Mouse (Mus musculus): ENCODE data around the gene Fry. TPM values are rescaled to one million over a fixed set of nuclear protein-coding genes. Genes with fewer than 3 reads are reported as not detected.
A peak's percentile ranks its signal among the peaks of the same experiment; 100 is the strongest.

The Fry gene
- polyA plus RNA-seq, 1 experiment: 28.4 TPM

DNA sequence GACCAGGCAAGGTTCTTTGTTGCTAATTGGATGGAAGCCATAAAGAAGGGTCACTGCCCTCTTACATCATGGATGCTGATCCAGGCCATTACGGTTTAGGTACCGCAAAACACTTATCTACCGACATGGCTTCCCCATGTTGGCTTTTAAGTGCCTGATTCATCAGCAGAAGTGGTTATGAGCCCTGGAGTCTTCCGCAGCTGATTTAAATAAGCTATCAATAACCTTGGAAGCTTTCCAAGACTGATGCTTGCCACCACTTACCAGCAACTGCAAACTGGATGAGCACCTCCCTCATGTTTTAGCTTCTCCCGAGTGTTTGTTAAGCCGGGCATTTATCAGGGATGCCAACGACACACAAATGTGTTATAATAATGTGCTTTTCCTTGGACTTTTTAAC lies 12.7 kb downstream of the Fry start:
- Histone ChIP-seq H3K4me3 (ENCODE audit: low read depth, low read length) (no peak overlapping the region), H3K4me1 (ENCODE audit: control insufficient read depth, insufficient read depth, low read length) (no peaks in the 10 kb centered on the region), H3K9ac (ENCODE audit: low read depth, poor library complexity, severe bottlenecking) (no peak overlapping the region), H3K27me3 (ENCODE audit: control insufficient read depth, insufficient read depth, low read length, poor library complexity, severe bottlenecking) (no peaks in the 10 kb centered on the region), H3K9me3 (replicated peaks; ENCODE audit: control insufficient read depth, insufficient read depth, low read length, poor library complexity, severe bottlenecking) (no peaks in the 10 kb centered on the region), H3K36me3 (ENCODE audit: control insufficient read depth, insufficient read depth, low read length, poor library complexity, severe bottlenecking) (no peaks in the 10 kb centered on the region), H3K27ac (ENCODE audit: insufficient read depth, low read length) (no peak overlapping the region)
- TF ChIP-seq CTCF (IDR thresholded peaks at IDR 0.05; ENCODE audit: low read depth, low read length): no peak
- TF ChIP-seq EP300 (IDR thresholded peaks at IDR 0.05; ENCODE audit: insufficient read depth, low read depth, low read length): no peak
- TF ChIP-seq POLR2A (IDR thresholded peaks at IDR 0.05; ENCODE audit: insufficient read depth, low read length): no peak

DNA sequence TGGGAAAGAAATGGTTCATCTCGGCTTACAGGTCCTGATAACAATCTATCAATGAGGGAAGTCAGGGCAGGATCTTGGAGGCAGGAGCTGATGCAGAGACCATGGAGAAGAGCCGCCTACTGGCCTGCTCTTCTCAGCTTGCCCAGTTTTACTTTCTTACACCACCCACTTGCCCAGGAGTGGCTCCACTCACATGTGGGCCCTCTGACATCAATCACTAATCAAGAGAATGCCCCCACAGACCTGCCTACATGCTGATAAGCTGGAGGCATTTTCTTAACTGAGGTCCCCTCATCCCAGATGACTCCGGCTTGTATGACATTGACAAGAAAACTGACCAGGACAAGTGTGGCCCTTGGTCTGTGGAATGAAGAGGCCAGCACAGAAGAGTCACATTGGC lies 16.2 kb downstream of the Fry start:
- no peaks in the 10 kb centered on the region for H3K9me3 ChIP-seq (replicated peaks; ENCODE audit: control insufficient read depth, insufficient read depth, low read length, poor library complexity, severe bottlenecking)
- H3K36me3 ChIP-seq (ENCODE audit: control insufficient read depth, insufficient read depth, low read length, poor library complexity, severe bottlenecking): no peaks in the 10 kb centered on the region
- H3K4me3 ChIP-seq (ENCODE audit: low read depth, low read length): no peak overlapping the region
- H3K9ac ChIP-seq (ENCODE audit: low read depth, poor library complexity, severe bottlenecking): no peak overlapping the region
- no peaks in the 10 kb centered on the region for H3K4me1 ChIP-seq (ENCODE audit: control insufficient read depth, insufficient read depth, low read length)
- no peaks in the 10 kb centered on the region for H3K27me3 ChIP-seq (ENCODE audit: control insufficient read depth, insufficient read depth, low read length, poor library complexity, severe bottlenecking)
- no peak for TF ChIP-seq EP300 (IDR thresholded peaks at IDR 0.05; ENCODE audit: insufficient read depth, low read depth, low read length)
- no peak for TF ChIP-seq POLR2A (IDR thresholded peaks at IDR 0.05; ENCODE audit: insufficient read depth, low read length)
- TF ChIP-seq CTCF (IDR thresholded peaks at IDR 0.05; ENCODE audit: low read depth, low read length): no peak
- H3K27ac ChIP-seq (ENCODE audit: insufficient read depth, low read length): no peak overlapping the region

DNA sequence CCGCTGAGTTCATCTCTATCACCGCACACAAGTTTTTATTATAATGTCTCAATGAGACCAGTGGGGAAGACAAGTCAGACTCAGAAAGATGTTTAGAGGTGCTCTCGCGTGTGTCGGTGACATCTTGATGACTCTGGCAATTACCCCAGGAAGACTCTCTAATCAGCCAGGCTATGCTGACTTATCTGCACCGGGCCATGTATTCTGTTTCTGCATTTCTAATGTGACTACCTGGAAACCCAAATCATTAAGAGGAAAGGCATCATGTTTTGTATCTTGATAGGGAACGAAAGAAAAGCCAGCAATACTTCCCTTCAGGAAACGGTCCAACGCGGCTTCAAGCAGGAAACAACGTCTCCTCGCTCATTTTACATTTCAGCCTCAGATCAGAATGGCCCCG lies 17.1 kb downstream of the Fry start:
- no peak overlapping the region for H3K4me3 ChIP-seq (ENCODE audit: low read depth, low read length)
- H3K4me1 ChIP-seq (ENCODE audit: control insufficient read depth, insufficient read depth, low read length): no peaks in the 10 kb centered on the region
- no peak overlapping the region for H3K9ac ChIP-seq (ENCODE audit: low read depth, poor library complexity, severe bottlenecking)
- H3K36me3 ChIP-seq (ENCODE audit: control insufficient read depth, insufficient read depth, low read length, poor library complexity, severe bottlenecking): no peaks in the 10 kb centered on the region
- TF ChIP-seq POLR2A (IDR thresholded peaks at IDR 0.05; ENCODE audit: insufficient read depth, low read length) (no peak), EP300 (IDR thresholded peaks at IDR 0.05; ENCODE audit: insufficient read depth, low read depth, low read length) (no peak), CTCF (IDR thresholded peaks at IDR 0.05; ENCODE audit: low read depth, low read length) (no peak)
- no peak overlapping the region for H3K27ac ChIP-seq (ENCODE audit: insufficient read depth, low read length)
- no peaks in the 10 kb centered on the region for H3K9me3 ChIP-seq (replicated peaks; ENCODE audit: control insufficient read depth, insufficient read depth, low read length, poor library complexity, severe bottlenecking)
- H3K27me3 ChIP-seq (ENCODE audit: control insufficient read depth, insufficient read depth, low read length, poor library complexity, severe bottlenecking): no peaks in the 10 kb centered on the region

- H3K4me1 ChIP-seq (ENCODE audit: control insufficient read depth, insufficient read depth, low read length): no peaks in the 10 kb centered on the region
- no peaks in the 10 kb centered on the region for H3K9me3 ChIP-seq (replicated peaks; ENCODE audit: control insufficient read depth, insufficient read depth, low read length, poor library complexity, severe bottlenecking)
- no peaks in the 10 kb centered on the region for H3K27me3 ChIP-seq (ENCODE audit: control insufficient read depth, insufficient read depth, low read length, poor library complexity, severe bottlenecking)
- no peak overlapping the region for H3K9ac ChIP-seq (ENCODE audit: low read depth, poor library complexity, severe bottlenecking)
- H3K27ac ChIP-seq (ENCODE audit: insufficient read depth, low read length): no peak overlapping the region
- no peaks in the 10 kb centered on the region for H3K36me3 ChIP-seq (ENCODE audit: control insufficient read depth, insufficient read depth, low read length, poor library complexity, severe bottlenecking)
- H3K4me3 ChIP-seq (ENCODE audit: low read depth, low read length): no peak overlapping the region
- TF ChIP-seq POLR2A (IDR thresholded peaks at IDR 0.05; ENCODE audit: insufficient read depth, low read length): no peak
- peak; percentile 37 for TF ChIP-seq CTCF (IDR thresholded peaks at IDR 0.05; ENCODE audit: low read depth, low read length)
Measured at GRCm38 (mm10) chr5:150137772-150138451, 19.5 kb downstream of the Fry start.

- no peak for TF ChIP-seq POLR2A (IDR thresholded peaks at IDR 0.05; ENCODE audit: insufficient read depth, low read length)
- no peak for TF ChIP-seq CTCF (IDR thresholded peaks at IDR 0.05; ENCODE audit: low read depth, low read length)
- TF ChIP-seq EP300 (IDR thresholded peaks at IDR 0.05; ENCODE audit: insufficient read depth, low read depth, low read length): no peak
- Histone ChIP-seq H3K4me3 (ENCODE audit: low read depth, low read length) (no peak overlapping the region), H3K9me3 (replicated peaks; ENCODE audit: control insufficient read depth, insufficient read depth, low read length, poor library complexity, severe bottlenecking) (no peaks in the 10 kb centered on the region), H3K27ac (ENCODE audit: insufficient read depth, low read length) (no peak overlapping the region), H3K27me3 (ENCODE audit: control insufficient read depth, insufficient read depth, low read length, poor library complexity, severe bottlenecking) (no peaks in the 10 kb centered on the region), H3K9ac (ENCODE audit: low read depth, poor library complexity, severe bottlenecking) (no peak overlapping the region), H3K36me3 (ENCODE audit: control insufficient read depth, insufficient read depth, low read length, poor library complexity, severe bottlenecking) (no peaks in the 10 kb centered on the region), H3K4me1 (ENCODE audit: control insufficient read depth, insufficient read depth, low read length) (no peaks in the 10 kb centered on the region)
Measured at GRCm38 (mm10) chr5:150140513-150140912, 22.1 kb downstream of the Fry start.

DNA sequence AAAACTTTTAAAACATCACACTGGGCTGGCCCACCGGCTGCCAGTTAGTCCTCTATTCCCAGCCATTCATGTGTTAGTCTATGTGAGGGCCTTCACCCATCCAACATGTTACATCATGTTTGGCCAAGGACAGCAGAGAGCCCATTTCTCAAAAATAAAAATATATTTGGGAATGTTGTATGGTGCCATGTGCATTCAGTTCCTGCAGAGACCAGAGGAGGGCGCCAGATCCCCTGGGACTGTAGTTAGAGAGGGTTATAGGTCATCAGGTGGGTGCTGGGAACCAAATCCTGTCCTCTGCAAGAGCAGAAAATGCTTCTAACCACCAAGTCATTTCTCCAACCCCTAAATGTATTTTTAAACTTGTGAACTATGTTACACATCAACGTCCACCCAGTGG lies 27.5 kb downstream of the Fry start:
- Histone ChIP-seq H3K36me3 (ENCODE audit: control insufficient read depth, insufficient read depth, low read length, poor library complexity, severe bottlenecking) (no peaks in the 10 kb centered on the region), H3K27ac (ENCODE audit: insufficient read depth, low read length) (no peak overlapping the region), H3K9me3 (replicated peaks; ENCODE audit: control insufficient read depth, insufficient read depth, low read length, poor library complexity, severe bottlenecking) (no peaks in the 10 kb centered on the region), H3K4me1 (ENCODE audit: control insufficient read depth, insufficient read depth, low read length) (no peaks in the 10 kb centered on the region), H3K9ac (ENCODE audit: low read depth, poor library complexity, severe bottlenecking) (no peak overlapping the region), H3K27me3 (ENCODE audit: control insufficient read depth, insufficient read depth, low read length, poor library complexity, severe bottlenecking) (no peaks in the 10 kb centered on the region), H3K4me3 (ENCODE audit: low read depth, low read length) (no peak overlapping the region)
- TF ChIP-seq EP300 (IDR thresholded peaks at IDR 0.05; ENCODE audit: insufficient read depth, low read depth, low read length) (no peak), CTCF (IDR thresholded peaks at IDR 0.05; ENCODE audit: low read depth, low read length) (peak; percentile 41), POLR2A (IDR thresholded peaks at IDR 0.05; ENCODE audit: insufficient read depth, low read length) (no peak)
